Mouse (Mus musculus): ENCODE data around the gene Slc3a1. TPM values are rescaled to one million over a fixed set of nuclear protein-coding genes. Genes with fewer than 3 reads are reported as not detected.

Gene Slc3a1
- polyA plus RNA-seq, 1 experiment from 2014 or later, result 0.58 TPM

GRCm38 (mm10) chr17:85085335-85085734 is 57.2 kb downstream of the Slc3a1 start:
- Histone ChIP-seq H3K4me2 (replicated peaks; ENCODE audit: low read depth, low read length) (no peak overlapping the region), H3K36me3 (ENCODE audit: control insufficient read depth, insufficient read depth, low read length) (peaks cover 7% of the 10 kb centered on the region), H3K4me3 (ENCODE audit: low read depth, low read length) (no peak overlapping the region), H3K4me1 (ENCODE audit: control insufficient read depth, insufficient read depth, low read length) (peaks cover 4% of the 10 kb centered on the region; the same call in 1 of the 2 replicates), H3K9me3 (ENCODE audit: control insufficient read depth, low read depth, low read length) (no peaks in the 10 kb centered on the region), H3K27me3 (ENCODE audit: control insufficient read depth, insufficient read depth, low read length) (no peaks in the 10 kb centered on the region), H3K9ac (replicated peaks; ENCODE audit: low read depth, low read length) (no peak overlapping the region), H3K27ac (ENCODE audit: low read length) (no peak overlapping the region)
- WGBS, result 93% methylated on average over 2 of the region's 2 CpGs
- no peak for ATAC-seq (ENCODE audit: insufficient number of reproducible peaks, insufficient read depth, low FRiP score, low read depth)

DNA sequence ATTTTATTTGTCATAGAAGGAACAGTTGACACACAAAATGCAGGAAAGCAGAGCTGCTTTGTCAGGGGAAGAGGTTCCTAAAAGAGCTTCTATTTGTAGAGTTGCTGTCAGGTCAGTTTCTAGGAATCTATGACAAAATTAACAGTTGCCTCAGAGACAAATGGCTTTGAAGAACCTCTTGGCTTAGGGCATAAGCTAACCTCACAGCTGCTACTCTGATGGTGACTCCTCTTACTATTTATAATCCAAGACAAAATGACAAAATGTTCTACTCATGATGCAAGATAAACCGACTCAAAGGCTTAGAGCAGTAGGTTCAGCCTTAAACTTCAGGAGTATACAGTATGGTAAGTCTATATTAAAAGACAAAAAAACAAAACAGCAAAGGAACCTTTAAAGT is 58.3 kb downstream of the Slc3a1 start:
- peaks cover 3% of the 10 kb centered on the region; the same call in 1 of the 2 replicates for H3K36me3 ChIP-seq (ENCODE audit: control insufficient read depth, insufficient read depth, low read length)
- no peak overlapping the region for H3K4me3 ChIP-seq (ENCODE audit: low read depth, low read length)
- no peak overlapping the region for H3K4me2 ChIP-seq (replicated peaks; ENCODE audit: low read depth, low read length)
- H3K9me3 ChIP-seq (ENCODE audit: control insufficient read depth, low read depth, low read length), result no peaks in the 10 kb centered on the region
- no peak overlapping the region for H3K27ac ChIP-seq (ENCODE audit: low read length)
- no peak overlapping the region for H3K9ac ChIP-seq (replicated peaks; ENCODE audit: low read depth, low read length)
- no peak for ATAC-seq (ENCODE audit: insufficient number of reproducible peaks, insufficient read depth, low FRiP score, low read depth)
- H3K4me1 ChIP-seq (ENCODE audit: control insufficient read depth, insufficient read depth, low read length), result peaks cover 7% of the 10 kb centered on the region; the same call in 1 of the 2 replicates
- WGBS, result 75% methylated on average over 1 of the region's 1 CpGs
- no peaks in the 10 kb centered on the region for H3K27me3 ChIP-seq (ENCODE audit: control insufficient read depth, insufficient read depth, low read length)

GRCm38 (mm10) chr17:85087591-85087990 is 59.4 kb downstream of the Slc3a1 start:
- Histone ChIP-seq H3K4me2 (replicated peaks; ENCODE audit: low read depth, low read length) (no peak overlapping the region), H3K4me1 (ENCODE audit: control insufficient read depth, insufficient read depth, low read length) (peaks cover 8% of the 10 kb centered on the region; the same call in 1 of the 2 replicates), H3K9ac (replicated peaks; ENCODE audit: low read depth, low read length) (no peak overlapping the region), H3K9me3 (ENCODE audit: control insufficient read depth, low read depth, low read length) (no peaks in the 10 kb centered on the region), H3K4me3 (ENCODE audit: low read depth, low read length) (no peak overlapping the region), H3K27me3 (ENCODE audit: control insufficient read depth, insufficient read depth, low read length) (no peaks in the 10 kb centered on the region), H3K27ac (ENCODE audit: low read length) (no peak overlapping the region), H3K36me3 (ENCODE audit: control insufficient read depth, insufficient read depth, low read length) (peaks cover 3% of the 10 kb centered on the region; the same call in 1 of the 2 replicates)
- no peak for ATAC-seq (ENCODE audit: insufficient number of reproducible peaks, insufficient read depth, low FRiP score, low read depth)
- WGBS, result 92% methylated on average over 5 of the region's 5 CpGs

- no peaks in the 10 kb centered on the region for H3K27me3 ChIP-seq (ENCODE audit: control insufficient read depth, insufficient read depth, low read length)
- WGBS, result 86% methylated on average over 11 of the region's 11 CpGs
- H3K27ac ChIP-seq (ENCODE audit: low read length), result no peak overlapping the region
- no peaks in the 10 kb centered on the region for H3K36me3 ChIP-seq (ENCODE audit: control insufficient read depth, insufficient read depth, low read length)
- peaks cover 8% of the 10 kb centered on the region; the same call in 1 of the 2 replicates for H3K4me1 ChIP-seq (ENCODE audit: control insufficient read depth, insufficient read depth, low read length)
- H3K9ac ChIP-seq (replicated peaks; ENCODE audit: low read depth, low read length), result no peak overlapping the region
- no peak overlapping the region for H3K4me2 ChIP-seq (replicated peaks; ENCODE audit: low read depth, low read length)
- no peaks in the 10 kb centered on the region for H3K9me3 ChIP-seq (ENCODE audit: control insufficient read depth, low read depth, low read length)
- no peak overlapping the region for H3K4me3 ChIP-seq (ENCODE audit: low read depth, low read length)
- ATAC-seq (ENCODE audit: insufficient number of reproducible peaks, insufficient read depth, low FRiP score, low read depth), result no peak
Observed at GRCm38 (mm10) chr17:85088401-85088800, 60.2 kb downstream of the Slc3a1 start.

GRCm38 (mm10) chr17:85089011-85089410 is 60.8 kb downstream of the Slc3a1 start:
- no peak overlapping the region for H3K27ac ChIP-seq (ENCODE audit: low read length)
- peaks cover 8% of the 10 kb centered on the region; the same call in 1 of the 2 replicates for H3K4me1 ChIP-seq (ENCODE audit: control insufficient read depth, insufficient read depth, low read length)
- H3K9me3 ChIP-seq (ENCODE audit: control insufficient read depth, low read depth, low read length), result no peaks in the 10 kb centered on the region
- H3K9ac ChIP-seq (replicated peaks; ENCODE audit: low read depth, low read length), result no peak overlapping the region
- ATAC-seq (ENCODE audit: insufficient number of reproducible peaks, insufficient read depth, low FRiP score, low read depth), result no peak
- H3K27me3 ChIP-seq (ENCODE audit: control insufficient read depth, insufficient read depth, low read length), result no peaks in the 10 kb centered on the region
- no peaks in the 10 kb centered on the region for H3K36me3 ChIP-seq (ENCODE audit: control insufficient read depth, insufficient read depth, low read length)
- WGBS, result 43% methylated on average over 6 of the region's 6 CpGs
- H3K4me3 ChIP-seq (ENCODE audit: low read depth, low read length), result peak overlapping the region; percentile 69
- H3K4me2 ChIP-seq (replicated peaks; ENCODE audit: low read depth, low read length), result peak overlapping the region; percentile 76

DNA sequence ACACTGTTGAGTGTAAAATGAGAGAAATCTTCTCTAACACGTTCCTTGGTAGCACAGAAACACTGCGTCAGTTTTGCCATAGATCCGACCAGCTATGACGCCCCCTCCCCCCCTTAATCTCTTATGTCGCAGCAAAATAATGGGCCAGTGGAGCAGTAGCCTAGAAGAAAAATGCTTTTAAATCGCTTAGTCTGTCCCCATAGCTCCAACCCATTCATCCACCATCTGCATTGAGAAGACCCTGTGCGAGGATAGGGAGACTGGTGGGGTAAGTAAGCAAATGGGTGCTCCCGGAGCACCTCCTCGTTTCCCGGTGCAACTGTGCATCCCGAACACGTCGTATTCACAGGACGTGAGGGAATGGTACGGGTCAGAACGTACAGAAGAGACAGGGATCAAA is 61.4 kb downstream of the Slc3a1 start:
- ATAC-seq (ENCODE audit: insufficient number of reproducible peaks, insufficient read depth, low FRiP score, low read depth), result no peak

GRCm38 (mm10) chr17:85090120-85091099 is 62.2 kb downstream of the Slc3a1 start, which contains the start of the genes Prepl and Camkmt:
Gene Prepl, minus strand, starts transcription at chr17:85090241.
Gene Camkmt, plus strand, starts transcription at chr17:85090552.
- Histone ChIP-seq H3K4me2 (replicated peaks; ENCODE audit: low read depth, low read length) (peak within 1 kb of the TSS; percentile 76), H3K36me3 (ENCODE audit: control insufficient read depth, insufficient read depth, low read length) (no peaks in the 10 kb centered on the region), H3K9me3 (ENCODE audit: control insufficient read depth, low read depth, low read length) (no peaks in the 10 kb centered on the region), H3K27me3 (ENCODE audit: control insufficient read depth, insufficient read depth, low read length) (no peaks in the 10 kb centered on the region), H3K27ac (ENCODE audit: low read length) (peak within 1 kb of the TSS; percentile 69), H3K9ac (replicated peaks; ENCODE audit: low read depth, low read length) (peak within 1 kb of the TSS; percentile 60), H3K4me3 (ENCODE audit: low read depth, low read length) (peak within 1 kb of the TSS; percentile 69), H3K4me1 (ENCODE audit: control insufficient read depth, insufficient read depth, low read length) (peaks cover 8% of the 10 kb centered on the region; the same call in 1 of the 2 replicates)
- ATAC-seq (ENCODE audit: insufficient number of reproducible peaks, insufficient read depth, low FRiP score, low read depth), result peak; percentile 99
- under 1% methylated on average over 63 of the region's 63 CpGs for WGBS

More for the DNA sequence above, 61.4 kb downstream of the Slc3a1 start:
- Histone ChIP-seq H3K4me3 (ENCODE audit: low read depth, low read length) (peak overlapping the region; percentile 69), H3K9ac (replicated peaks; ENCODE audit: low read depth, low read length) (peak overlapping the region; percentile 50), H3K36me3 (ENCODE audit: control insufficient read depth, insufficient read depth, low read length) (no peaks in the 10 kb centered on the region), H3K4me1 (ENCODE audit: control insufficient read depth, insufficient read depth, low read length) (peaks cover 8% of the 10 kb centered on the region; the same call in 1 of the 2 replicates), H3K9me3 (ENCODE audit: control insufficient read depth, low read depth, low read length) (no peaks in the 10 kb centered on the region), H3K4me2 (replicated peaks; ENCODE audit: low read depth, low read length) (peak overlapping the region; percentile 76), H3K27ac (ENCODE audit: low read length) (peak overlapping the region; percentile 69), H3K27me3 (ENCODE audit: control insufficient read depth, insufficient read depth, low read length) (no peaks in the 10 kb centered on the region)
- under 1% methylated on average over 16 of the region's 16 CpGs for WGBS

GRCm38 (mm10) chr17:85091762-85092161 is 63.6 kb downstream of the Slc3a1 start:
- 91% methylated on average over 6 of the region's 6 CpGs for WGBS
- no peak for ATAC-seq (ENCODE audit: insufficient number of reproducible peaks, insufficient read depth, low FRiP score, low read depth)
- H3K9me3 ChIP-seq (ENCODE audit: control insufficient read depth, low read depth, low read length), result no peaks in the 10 kb centered on the region
- no peak overlapping the region for H3K9ac ChIP-seq (replicated peaks; ENCODE audit: low read depth, low read length)
- H3K36me3 ChIP-seq (ENCODE audit: control insufficient read depth, insufficient read depth, low read length), result no peaks in the 10 kb centered on the region
- peak overlapping the region; percentile 69; the same call in 1 of the 2 replicates for H3K4me3 ChIP-seq (ENCODE audit: low read depth, low read length)
- peak overlapping the region; percentile 76 for H3K4me2 ChIP-seq (replicated peaks; ENCODE audit: low read depth, low read length)
- H3K27ac ChIP-seq (ENCODE audit: low read length), result no peak overlapping the region
- H3K4me1 ChIP-seq (ENCODE audit: control insufficient read depth, insufficient read depth, low read length), result peaks cover 8% of the 10 kb centered on the region; the same call in 1 of the 2 replicates
- no peaks in the 10 kb centered on the region for H3K27me3 ChIP-seq (ENCODE audit: control insufficient read depth, insufficient read depth, low read length)

All from stomach, embryonic 14.5 days (tissue).